Comparison of ENCODE assay signal across 9 mouse cellular contexts in genomic region chr16:36530566-36531552, GRCm38 (mm10). TPM values are rescaled to one million over a fixed set of nuclear protein-coding genes. Genes with fewer than 3 reads are reported as not detected.
DNase-seq lines count a peak whose midpoint lies in the region; ATAC-seq lines count a peak whose summit lies in the region.
"Had no signal": no experiment of that assay in that cellular context is flagged by ENCODE, and none has a peak within 500 bp of the region (broad histone marks: within the 10 kb centered on the region; RNA-seq: fewer than 3 reads in every experiment).

No protein-coding gene starts in this region.

- no peaks in the 10 kb centered on the region for H3K9me3 ChIP-seq in midbrain, embryonic 13.5 days
- H3K9me3 ChIP-seq in midbrain, embryonic 15.5 days = no peaks in the 10 kb centered on the region

- ATAC-seq in midbrain, embryonic 13.5 days = no peak
- no peak for ATAC-seq in midbrain, embryonic 15.5 days (replicated peaks)

- DNase-seq in adrenal gland, postnatal 14 days = peak; percentile 11
- DNase-seq in adrenal gland, adult 2 months = no peak
- DNase-seq in testis, postnatal 10 days (ENCODE audit: low spot score) = peak; percentile 45
- DNase-seq in testis, postnatal 14 days (ENCODE audit: low spot score) = no peak
- peak; percentile 37 for DNase-seq in kidney, postnatal 10 days
- DNase-seq in naive thymus-derived CD4-positive, alpha-beta T cell, adult 2 months (ENCODE audit: low read depth) = peak; percentile 7

- H3K4me2 ChIP-seq in midbrain, embryonic 13.5 days (replicated peaks) = no peak overlapping the region
- H3K4me2 ChIP-seq in midbrain, embryonic 15.5 days = no peak overlapping the region

- H3K27me3 ChIP-seq in midbrain, embryonic 13.5 days = no peaks in the 10 kb centered on the region
- no peaks in the 10 kb centered on the region for H3K27me3 ChIP-seq in midbrain, embryonic 15.5 days (replicated peaks)

- H3K27ac ChIP-seq in midbrain, embryonic 13.5 days = no peak overlapping the region
- H3K27ac ChIP-seq in midbrain, embryonic 15.5 days = no peak overlapping the region

- no peak overlapping the region for H3K9ac ChIP-seq in midbrain, embryonic 13.5 days (replicated peaks)
- no peak overlapping the region for H3K9ac ChIP-seq in midbrain, embryonic 15.5 days

- no peaks in the 10 kb centered on the region for H3K36me3 ChIP-seq in midbrain, embryonic 13.5 days
- H3K36me3 ChIP-seq in midbrain, embryonic 15.5 days (replicated peaks) = no peaks in the 10 kb centered on the region

- no peaks in the 10 kb centered on the region for H3K4me1 ChIP-seq in midbrain, embryonic 13.5 days (replicated peaks)
- no peaks in the 10 kb centered on the region for H3K4me1 ChIP-seq in midbrain, embryonic 15.5 days

- no peak overlapping the region for H3K4me3 ChIP-seq in midbrain, embryonic 13.5 days (replicated peaks)
- H3K4me3 ChIP-seq in midbrain, embryonic 15.5 days = no peak overlapping the region
- H3K4me3 ChIP-seq: megakaryocyte, embryonic 14.5 days had no signal

- 78% methylated on average over 15 of the region's 15 CpGs for WGBS in midbrain, embryonic 13.5 days
- WGBS in midbrain, embryonic 15.5 days = 73% methylated on average over 15 of the region's 15 CpGs

RNA-seq across cellular contexts. Expression of gene Casr, which starts 31.1 kb away (rescaled TPM):
- total RNA-seq in adrenal gland, postnatal 14 days (2021) = 0.11 TPM in 1 of 2 replicates, not detected in the other
- total RNA-seq in adrenal gland, adult 2 months (2021) = not detected
- not detected in 2 replicates for polyA plus RNA-seq in adrenal gland, adult 2 months (2012; rRNA removed)
- 0.07 TPM in 1 of 2 replicates, not detected in the other for polyA plus RNA-seq in midbrain, embryonic 13.5 days (2015; fragmentation: Nextera tagmentation; extraction: Ambion mirVana)
- polyA plus RNA-seq in midbrain, embryonic 15.5 days (2015; fragmentation: Nextera tagmentation; extraction: Ambion mirVana) = 0.13 and 0.18 TPM in 2 replicates

Comparison
In these comparisons a context has a peak if more than half of its experiments do, and no peak if none do; other contexts are left out.
1. DNase-seq: peak in adrenal gland, postnatal 14 days (single experiment), testis, postnatal 10 days (single experiment), kidney, postnatal 10 days (single experiment) and naive thymus-derived CD4-positive, alpha-beta T cell, adult 2 months (single experiment); none in adrenal gland, adult 2 months (single experiment) and testis, postnatal 14 days (single experiment).